Mouse (Mus musculus) layer of hippocampus, postnatal 10 days (tissue): ENCODE data around the gene Camta1. TPM values are rescaled to one million over a fixed set of nuclear protein-coding genes. Genes with fewer than 3 reads are reported as not detected.
A peak's percentile ranks its signal among the peaks of the same experiment; 100 is the strongest.

ENCODE experiments used
- DNase-seq, 2 experiments: peaks; one replicate each; pipeline ENCODE4 v3.0.0; 2021; ENCODE audit warnings: low spot score in 2 of 2
- total RNA-seq, 2 experiments: library from RNA; stranded (reverse); gene quantifications; 2 replicates each; pipeline ENCODE4 v1.2.3; 2021

Gene Camta1
- total RNA-seq, 2 experiments from 2014 or later: 218 to 223 TPM

DNA sequence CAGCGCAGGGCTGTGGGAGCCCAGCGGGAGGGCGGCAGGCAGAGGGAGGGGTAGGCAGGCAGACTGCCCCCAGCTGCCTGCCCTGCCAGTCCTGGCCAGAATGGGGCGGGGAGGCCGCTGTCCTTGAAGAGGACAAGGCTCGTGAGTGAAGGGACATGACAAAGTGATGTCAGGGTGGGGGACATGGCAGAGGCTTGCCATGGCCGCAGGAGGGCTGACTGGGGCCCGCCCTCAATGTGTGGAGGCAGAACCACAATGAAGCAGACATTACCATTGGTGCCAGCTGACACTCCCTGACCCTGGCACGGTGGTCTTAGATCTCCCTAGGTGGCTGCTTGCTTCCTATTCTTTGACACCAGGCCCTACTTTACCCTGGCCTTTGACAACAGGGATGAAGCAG lies 635.2 kb downstream of the Camta1 start:
- no peak for DNase-seq

DNA sequence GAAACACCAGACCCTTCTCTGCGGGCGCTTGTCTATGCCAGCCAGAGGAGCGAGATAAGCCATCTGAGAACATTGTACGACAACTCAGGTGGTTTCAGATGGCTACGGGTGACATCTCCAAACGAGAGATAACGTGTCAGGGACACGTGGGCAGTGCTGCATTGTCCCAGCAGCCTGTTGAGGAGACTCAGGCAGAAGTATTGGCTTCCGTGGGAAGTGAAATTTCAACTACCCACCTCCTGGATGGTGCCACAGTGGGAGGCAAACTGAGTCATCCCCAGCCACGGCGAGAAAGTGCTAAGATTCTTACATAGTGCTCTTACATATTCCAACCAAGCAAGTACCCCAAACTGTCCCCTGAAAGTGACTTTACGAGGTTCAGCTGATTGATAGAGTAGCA lies 637.7 kb downstream of the Camta1 start:
- no peak for DNase-seq

DNA sequence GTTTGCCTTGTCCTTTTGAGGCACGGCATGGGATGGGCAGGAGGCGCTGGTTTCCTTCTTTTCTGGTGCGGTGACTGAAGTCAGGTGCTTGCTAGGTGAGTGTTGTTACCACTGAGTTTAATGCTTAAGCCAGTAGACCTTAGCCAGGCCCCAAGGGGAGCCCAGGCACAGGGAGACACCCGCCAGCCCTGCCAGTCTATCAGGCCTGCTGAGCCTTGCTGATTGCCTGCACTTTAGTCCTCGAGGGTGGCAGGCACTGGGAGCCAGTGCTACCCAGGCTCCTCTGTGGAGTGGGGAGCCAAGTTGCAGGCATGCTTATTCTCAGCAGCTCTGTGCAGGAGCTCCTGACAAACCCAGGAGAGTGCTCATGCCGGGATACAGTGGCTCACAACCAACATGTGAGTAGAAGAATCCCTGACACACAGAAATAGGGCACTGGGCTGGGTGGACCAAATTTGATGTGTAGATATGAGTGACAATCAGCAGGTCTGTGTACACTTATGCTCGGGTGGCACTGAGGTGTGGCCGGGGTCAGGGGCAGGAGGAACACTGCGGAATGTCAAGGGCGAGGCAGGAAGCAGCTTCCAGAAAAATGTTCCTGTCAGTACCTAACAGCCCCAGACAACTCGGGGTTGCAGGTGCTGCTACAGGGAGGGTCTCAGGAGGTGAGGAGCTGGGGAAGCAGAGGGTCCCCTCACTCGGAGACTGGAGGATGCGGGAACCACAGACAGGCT lies 638.2 kb downstream of the Camta1 start:
- DNase-seq: no peak

DNA sequence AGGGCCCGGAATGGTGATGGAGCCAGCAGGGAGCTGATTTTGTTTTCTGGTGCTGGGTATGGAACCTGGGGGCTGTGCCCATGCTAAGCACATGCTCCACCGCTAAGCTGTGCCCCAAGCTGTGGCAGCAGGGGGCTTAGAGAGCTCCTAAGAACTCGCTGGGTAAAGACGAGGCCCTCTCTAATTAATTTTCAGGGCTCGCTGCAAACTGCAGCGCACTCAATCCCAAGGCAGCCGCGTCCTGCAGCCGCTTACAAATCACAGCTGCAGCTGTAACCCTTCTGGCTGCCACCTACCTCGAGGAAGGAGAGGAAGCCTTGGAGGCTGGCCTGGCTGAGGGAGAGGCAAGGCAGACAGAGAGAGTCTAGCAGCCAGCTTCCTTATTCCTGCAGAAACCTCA lies 639.0 kb downstream of the Camta1 start:
- no peak for DNase-seq

DNA sequence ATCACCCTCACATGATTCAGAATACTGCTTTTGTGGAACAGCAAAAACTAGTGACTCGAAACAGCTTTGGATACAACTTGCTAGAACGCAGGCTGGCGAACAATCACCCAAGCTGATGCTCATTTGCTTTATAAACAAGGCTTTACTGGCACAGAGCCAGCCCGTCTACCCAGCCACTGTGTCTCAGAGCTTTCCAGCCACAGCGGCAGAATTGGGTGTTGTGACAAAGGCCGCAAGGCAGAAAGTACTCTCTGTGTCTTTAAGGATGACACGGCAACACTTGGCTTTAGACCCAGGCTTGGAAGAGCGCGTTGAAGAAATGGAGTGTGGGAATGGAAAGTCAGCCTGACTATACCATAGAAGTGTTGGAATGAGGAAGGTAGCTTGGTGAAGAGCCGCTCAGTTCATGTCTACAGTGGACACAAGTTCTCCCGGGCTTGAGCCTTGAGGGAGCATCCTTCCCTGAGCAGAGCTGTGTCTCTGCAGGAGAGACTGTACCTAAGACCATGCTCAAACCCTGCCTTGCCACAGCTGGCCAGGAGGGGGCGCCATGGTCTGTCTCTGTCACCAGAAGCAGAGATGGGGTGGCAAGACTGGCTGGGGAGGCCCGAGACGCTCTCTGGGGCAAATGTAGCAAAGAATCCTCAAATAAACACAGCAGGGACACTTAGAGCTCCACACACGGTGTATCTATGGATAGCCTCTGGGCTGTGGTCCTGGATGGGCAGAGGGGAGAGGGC lies 645.0 kb downstream of the Camta1 start:
- DNase-seq: peak; percentile 52 to 66

DNA sequence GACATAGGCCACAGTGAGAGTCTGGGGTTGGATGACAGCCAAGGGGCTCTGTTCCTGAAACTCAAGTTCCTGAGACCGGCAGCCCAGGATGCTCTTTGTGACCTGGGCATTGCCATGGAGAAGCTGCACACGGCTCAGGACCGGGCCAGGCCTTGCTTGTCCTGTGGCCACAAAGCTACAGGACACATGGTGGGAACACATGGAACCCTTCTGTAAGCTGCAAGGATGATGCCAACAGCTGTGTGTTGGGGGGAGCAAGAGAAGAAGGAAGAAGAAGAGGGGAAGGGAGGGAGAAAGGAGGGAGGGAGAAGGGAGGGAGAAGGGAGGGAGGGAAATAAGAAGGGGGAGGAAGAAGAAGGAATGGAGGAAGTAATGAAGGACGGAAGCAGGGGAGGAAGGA lies 645.8 kb downstream of the Camta1 start:
- no peak for DNase-seq

DNA sequence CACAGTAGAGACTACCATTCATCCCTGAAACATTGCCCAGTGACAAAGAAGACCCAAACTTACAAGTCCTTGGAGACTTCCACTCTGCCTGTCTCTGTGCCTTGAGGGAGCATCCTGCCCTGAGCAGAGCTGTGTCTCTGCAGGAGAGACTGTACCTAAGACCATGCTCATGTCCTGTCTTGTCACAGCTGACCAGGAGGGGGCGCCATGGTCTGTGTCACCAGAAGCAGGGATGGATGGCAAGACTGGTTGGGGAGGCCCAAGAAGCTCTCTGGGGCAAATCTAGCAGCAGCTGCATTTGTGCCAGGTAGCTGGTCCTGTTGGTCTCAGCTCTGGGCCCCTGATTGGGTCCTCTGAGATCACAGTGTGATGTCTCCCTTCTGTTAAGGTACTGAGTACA lies 646.5 kb downstream of the Camta1 start:
- DNase-seq: peak in 1 of 2 experiments; percentile 31

DNA sequence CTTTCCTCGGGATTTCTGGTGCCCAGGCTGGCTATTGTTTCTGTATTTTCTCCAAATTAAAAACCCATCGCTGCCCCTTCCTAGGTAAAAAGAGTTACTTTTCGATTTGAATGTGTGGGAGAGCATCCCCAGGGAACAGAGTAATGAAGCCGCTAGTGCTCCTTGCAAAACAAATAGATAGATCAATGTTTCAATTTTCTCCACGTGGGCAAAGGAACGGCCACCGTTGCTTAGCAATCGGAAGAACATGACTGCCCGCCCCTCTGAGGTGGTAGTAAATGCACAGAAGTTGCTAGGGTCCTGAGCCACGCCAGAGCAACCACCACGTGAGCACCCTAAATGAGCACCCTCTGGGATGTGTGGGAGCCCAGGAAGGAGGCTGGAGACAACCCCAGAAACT lies 648.2 kb downstream of the Camta1 start:
- DNase-seq: no peak

DNA sequence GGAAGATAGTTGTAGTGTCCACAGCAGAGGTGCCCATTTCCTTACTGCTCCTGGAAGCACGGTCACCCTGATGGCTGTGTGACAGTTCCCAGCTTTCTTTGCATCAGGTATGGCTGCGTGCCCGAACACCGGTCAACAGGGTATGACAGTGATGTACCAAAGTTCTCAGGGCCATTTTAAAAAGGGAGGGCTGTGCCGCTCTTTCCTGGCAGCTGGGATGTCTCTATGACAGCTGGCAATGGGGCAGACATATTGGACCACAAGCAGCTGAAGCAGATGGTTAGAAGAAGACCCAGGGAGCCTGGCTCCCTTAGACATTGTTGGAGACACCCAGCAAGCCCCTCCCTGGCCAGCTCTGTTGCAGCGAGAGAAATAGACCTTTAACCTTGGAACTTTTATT lies 649.7 kb downstream of the Camta1 start:
- no peak for DNase-seq

DNA sequence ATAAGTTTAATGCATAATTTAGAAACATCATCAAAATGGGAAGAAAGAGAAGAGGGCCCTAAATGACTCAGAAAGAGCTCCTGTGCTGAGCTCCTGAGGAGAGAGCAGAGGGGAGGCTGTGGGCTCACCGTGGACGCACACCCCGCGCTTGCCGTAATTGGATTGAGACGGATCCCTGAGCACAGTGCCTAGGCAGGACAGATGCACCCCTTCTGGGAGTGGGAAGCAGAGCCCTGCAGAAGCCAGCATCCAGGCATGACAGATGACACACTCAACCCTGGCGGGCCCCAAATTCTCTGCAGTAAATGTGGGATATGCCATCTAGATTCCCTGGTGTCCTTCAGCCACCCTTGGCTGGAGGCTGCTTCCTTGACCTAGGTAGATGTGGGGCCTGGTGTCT lies 654.1 kb downstream of the Camta1 start:
- no peak for DNase-seq

DNA sequence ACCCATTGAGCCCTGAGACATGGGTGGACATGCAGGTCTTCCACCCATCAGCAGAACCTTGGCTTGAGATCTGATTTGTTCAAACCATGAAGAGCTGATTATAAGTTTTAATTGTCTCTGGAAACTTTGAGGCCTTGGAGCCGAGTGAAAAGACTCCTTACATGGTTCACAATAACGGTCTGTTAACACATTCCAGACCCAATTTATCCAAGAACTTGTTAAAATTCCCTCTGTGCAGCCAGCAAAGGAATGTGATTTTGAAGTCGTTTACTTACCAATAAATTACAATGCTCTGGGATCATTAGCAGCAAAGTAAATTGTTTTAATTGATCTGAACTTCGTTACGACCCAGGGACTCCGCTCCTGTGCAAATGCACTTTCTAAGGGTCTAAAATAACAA lies 658.8 kb downstream of the Camta1 start:
- no peak for DNase-seq

DNA sequence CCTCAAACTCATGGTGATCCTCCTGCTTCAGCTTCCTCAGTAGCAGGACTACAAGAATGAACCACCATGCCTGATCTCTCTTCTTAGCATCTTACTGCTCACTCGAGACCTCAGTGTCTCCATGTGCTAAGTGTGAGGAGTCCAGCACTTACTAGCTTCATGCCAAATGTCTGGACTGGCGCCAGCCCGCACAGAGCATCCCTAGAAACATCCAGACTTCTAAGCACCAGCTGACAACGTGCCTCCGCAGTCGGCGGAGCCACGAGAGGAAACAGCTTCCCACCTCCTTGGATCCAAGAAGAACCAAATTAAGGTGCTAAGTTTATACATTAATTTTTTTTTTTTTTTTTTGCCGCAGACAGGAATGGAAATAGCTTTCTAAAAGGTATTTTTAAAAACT lies 661.4 kb downstream of the Camta1 start:
- no peak for DNase-seq

DNA sequence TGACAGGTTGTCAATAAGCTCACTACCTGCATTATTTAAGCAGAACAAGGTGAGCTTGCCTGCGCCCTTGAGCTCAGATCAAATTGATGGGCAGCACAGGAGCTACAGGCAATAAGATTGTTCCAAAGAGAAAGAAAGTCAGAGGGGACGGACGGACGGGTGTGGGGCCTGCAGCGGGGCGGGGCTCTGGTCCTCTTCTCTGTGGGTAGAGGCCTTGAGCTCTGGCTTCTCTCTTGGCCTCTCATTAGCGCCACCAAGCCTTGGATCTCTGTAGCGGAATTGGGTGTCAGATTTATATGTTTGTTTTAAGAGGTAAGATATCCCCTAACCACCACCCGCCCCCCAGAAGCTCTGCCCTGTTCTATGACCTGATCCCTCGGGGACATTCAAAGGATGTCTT lies 666.5 kb downstream of the Camta1 start:
- DNase-seq: no peak

DNA sequence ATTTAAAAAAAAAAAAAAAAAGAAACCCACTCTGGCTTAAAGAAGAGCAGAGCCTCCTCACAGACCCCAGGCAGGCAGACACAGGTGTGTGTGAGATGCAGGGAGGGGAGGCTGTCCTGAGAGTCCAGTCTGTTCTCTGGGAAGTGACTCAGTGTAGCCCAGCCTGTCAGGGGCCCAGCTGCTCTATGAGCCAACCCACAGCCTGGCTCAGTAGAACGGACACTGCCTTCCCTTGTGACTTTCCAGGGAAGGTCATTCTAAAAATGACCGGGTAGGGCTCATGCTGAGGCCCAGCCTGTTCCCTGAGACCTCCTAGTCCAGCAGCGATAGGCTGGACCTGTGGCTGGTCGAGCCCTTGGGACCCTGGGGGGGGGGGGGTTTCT lies 667.0 kb downstream of the Camta1 start:
- DNase-seq: no peak

DNA sequence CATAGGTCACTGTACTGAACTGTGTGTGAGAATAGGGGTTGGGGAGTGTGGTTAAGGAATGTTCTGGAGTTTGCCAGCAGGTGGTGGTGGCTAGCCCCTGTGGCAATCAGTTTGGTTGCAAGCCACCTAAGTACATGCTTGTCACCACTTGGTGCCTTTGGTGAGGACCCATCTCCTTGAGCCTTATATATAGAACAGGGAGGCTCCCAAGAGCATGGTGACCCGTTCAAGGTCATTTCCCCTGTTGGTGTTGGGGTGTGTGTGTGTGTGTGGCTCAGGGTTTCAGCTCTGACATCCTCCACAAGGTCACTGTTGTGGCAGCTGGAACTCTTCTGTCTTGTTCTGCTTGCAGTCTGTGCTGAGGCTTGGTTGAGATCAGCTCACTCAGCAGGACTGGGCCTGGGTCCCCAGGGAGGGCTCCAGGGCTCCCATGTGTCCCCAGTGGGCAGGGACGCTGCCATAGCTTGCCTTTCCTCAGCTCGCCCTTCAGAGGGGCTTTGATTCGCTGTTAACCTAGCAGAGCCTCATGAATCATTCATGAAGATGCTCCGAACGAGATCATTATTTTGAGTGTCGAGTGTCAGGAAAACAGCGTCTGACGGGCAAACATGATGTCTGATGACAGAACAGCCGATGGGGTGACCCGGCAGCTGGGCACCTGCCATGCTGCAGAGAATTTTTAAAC lies 667.5 kb downstream of the Camta1 start:
- DNase-seq: no peak

DNA sequence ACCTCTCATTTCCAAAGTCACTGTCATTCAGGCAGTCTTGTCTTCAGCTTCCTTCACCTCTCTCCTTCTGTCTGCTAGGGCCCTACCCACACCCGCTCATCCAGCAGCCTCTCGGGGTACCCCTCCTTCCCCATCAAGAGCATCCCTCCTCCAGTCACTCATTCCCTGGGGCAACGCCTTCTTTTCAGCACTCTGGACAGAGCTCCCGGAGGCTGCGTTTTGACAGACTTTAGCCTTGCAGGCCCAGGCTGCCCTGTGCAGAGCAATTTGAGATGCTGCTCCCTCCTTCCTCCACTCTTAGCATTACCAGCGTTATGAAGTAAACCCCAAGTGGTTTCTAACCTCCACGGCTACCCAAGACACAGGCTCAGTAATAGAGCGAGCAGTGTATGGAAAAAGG lies 675.2 kb downstream of the Camta1 start:
- peak; percentile 46 to 61 for DNase-seq

DNA sequence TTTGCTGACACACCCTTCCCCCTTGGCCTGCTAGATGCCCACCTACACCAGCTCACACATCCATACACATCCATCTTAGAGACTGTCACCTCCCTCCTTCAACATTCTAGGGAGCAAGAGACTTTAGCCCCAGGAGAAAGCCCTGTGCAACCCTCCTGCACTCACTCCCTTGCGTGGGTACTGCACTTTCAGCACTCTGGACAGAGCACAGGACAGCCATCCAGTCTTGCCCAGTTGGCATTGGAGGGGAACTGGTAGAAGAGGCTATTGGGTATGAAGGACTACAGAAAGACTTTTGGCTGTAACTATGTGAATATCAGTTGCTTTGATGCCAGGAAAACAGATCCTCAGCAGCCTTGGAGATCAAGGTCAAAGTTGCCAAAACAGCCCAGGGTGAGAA lies 675.9 kb downstream of the Camta1 start:
- DNase-seq: no peak

DNA sequence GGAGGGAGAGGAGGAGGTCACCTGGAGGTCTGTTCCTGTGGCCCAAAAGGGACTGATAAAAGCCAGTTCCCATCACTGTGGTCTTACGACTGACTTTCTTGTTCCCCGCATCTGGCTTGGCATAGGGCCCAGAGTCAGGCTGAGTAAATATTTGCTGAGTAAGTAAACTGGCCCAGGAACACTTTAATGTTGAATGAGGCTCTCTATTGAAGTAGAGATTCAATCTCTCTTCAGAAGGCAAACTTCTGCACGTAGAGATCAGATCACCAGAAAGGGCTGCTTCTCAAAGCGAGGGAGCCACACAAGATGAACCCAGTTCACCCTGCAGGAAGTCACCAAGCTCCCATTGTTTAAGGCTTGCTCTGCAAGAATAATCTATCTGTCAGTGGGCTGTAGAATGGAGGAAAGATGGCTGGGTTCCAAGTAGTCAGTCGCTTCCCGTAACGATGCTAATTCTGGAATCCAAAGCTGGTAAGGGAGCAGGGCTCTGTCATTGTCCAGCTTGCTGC lies 681.2 kb downstream of the Camta1 start:
- DNase-seq: no peak

DNA sequence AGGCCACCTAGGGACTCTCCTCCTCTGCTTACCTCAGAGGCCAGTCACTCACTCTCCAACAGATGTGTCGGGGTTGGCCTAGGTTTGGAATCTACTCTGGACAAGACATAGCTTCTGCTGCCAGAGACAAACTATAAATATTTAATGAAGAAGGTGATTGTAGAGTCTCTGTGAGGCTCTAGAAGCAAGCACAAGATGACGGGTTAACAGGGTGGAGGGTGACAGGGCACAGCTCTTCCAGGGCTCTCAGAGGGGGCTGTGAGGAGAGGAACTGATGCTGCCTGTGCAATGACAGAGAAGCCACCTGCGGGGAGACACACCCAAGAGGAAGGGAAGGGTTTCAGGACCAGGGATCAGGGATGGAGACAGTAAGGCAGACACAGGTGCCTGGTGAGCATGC lies 682.0 kb downstream of the Camta1 start:
- no peak for DNase-seq

DNA sequence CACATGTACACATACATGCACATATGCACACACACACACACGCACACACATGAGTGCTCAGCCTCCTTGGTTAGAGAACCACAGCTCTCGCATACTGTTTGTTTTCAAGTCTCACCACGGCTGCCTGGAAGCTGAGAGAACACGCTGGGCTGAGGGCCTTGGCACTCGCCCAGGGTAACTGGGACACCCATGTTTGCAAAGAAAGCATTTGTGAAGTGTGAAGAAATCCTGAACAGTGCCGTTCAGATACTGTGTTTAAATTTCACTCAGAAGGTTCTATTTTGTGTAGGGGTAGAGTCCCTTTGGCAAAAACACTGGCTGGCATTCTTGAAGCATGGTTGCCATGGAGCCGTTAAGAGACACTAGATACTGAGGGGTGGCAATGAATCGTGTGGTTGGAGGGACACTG lies 682.7 kb downstream of the Camta1 start:
- peak; percentile 65 to 76 for DNase-seq

DNA sequence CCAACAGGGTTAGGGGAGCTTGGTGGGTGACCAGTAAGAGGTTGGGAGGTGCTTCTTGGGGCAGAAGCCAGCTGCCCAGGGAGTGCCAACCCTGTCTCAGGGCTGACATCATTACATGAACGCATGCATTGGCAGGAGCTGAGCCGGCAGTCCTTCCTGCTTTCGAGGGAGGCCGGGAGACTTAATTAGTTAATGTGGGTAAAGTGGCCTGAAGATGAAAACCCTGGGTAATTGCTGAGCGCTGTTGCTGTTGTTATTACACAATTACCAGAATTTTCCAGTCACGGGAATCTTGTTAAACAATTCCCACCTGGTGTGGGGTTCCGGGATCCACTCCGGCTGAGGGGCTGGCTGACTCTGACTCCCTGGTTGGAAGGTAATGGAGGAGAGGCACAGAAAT lies 689.1 kb downstream of the Camta1 start:
- DNase-seq: no peak

DNA sequence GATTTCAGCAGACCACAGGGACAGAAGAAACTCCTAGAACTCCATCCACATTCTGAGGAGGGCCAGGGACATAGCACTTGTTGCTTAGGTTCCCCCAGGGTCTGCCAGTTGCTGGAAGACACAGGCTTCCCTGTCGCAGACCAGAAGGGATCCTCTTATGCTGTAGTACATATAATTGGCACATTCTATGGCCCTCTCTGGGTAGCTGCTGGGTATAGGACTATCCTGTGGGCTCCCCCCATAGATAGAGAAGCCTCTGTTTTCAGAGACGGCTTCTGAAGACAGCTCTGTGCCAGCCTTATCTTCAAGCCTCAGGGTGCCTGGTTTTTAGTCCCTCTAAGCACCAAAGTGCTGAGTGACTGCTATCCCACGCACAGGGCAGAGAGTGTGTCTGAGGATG lies 690.6 kb downstream of the Camta1 start:
- no peak for DNase-seq
